Mouse (Mus musculus) spleen, postnatal 36 days (tissue): ENCODE measurements at regions not wholly inside any gene's neighbourhood (a gene's known extent, or its start where the extent isn't known, plus 50 kb on each side); places are given as distances from the start of the nearest gene placed in this dataset.

Experiments
- DNase-seq, 2 experiments: peaks; one replicate each; pipeline ENCODE4 v3.0.0; 2022; ENCODE audit warnings: low spot score in 2 of 2, mixed read lengths in 1 of 2

DNA sequence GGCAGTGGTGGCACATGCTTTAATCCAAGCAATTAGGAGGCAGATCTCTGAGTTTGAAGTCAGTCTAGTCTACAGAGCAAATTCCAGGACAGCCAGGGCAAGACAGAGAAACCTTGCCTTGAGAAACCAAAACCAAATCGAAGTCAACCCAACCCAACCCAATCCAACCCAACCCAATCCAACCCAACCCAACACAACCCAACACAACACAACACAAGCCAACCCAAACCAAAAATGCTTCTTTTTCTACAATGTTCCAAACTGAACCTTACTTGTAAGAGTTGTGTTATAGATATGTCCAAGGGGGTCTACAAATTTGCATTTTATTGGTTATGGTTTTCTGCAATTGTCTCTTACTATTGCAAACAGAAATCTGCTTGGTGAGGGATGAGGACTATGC, 52.8 kb upstream of the Chodl start:
- no peak for DNase-seq

DNA sequence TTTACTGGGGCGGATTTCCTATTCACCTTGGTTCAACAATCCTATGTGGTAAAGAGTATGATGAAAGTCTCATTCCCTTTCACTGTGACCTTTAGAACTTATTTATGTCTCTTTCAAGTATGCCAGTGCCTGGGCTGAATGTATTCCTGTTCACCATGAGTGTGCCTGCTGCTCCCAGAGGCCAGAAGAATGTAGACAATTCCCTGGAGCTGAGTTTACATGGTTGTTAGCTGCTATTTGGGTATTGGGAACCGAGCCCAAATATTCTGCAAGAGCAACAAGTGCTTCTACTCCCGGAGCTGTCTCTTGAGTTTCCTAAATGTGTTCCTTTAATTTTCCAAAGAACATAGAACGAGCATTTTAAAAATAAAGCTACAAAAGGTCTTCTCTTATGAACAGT, 71.7 kb upstream of the Chodl start:
- no peak for DNase-seq

DNA sequence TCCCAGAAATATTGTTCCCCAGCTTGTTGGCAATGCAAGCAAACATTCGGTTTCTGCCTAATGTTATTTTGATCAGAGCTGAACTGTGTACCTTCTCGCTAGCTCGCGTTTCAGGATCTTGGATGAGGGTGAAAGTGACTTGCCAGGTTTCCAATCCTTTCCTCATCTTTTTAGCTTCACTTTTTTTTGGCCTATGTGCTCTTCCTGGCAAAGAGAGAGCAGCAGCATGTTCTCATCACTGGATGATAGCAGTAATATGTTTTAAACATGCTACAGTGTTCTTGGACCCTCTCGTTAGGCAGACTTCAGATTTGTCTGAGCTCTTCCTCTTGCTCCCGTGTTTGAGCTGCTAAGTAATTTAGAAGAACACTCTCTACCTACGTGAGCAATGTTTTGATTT, 99.8 kb upstream of the Chodl start:
- DNase-seq: no peak

DNA sequence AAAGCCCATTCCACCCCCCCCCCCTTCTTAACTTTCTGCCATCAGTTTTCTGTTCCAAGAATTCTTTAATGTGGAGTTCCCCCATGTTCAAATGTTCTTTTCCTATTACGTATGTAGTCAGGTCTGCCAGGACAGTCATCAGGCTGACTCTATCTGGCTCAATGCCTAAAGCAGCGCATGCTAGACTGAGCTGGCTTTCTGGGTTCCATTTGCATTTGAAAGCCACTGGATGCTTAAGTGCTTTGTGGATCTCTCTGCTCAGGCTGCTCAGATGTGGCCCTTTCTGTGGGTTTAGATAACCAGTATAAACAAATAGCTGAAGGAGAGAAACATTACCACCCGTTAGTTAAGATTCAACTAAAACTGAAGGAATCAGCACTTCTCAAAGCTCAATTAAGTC, 103.0 kb upstream of the Chodl start:
- DNase-seq: no peak

DNA sequence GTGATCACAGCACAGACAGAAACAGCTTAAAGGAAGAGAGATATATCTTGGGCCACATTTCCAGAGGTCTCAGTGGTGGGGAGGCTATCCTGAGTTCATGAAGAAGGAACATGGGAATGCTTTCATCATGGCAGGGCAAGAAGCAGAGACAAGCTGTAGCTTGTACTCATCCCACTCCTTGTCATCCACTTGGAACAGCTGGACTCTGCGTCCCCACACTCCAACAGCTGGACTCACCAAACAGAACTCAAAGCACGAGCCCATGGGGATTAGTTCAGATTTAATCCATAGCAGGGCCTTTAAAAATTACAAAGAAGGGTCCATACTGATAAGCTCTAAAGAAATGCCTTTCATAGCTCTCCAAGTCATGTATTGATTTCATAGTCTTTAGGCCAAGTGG, 140.7 kb upstream of the Chodl start:
- no peak for DNase-seq

DNA sequence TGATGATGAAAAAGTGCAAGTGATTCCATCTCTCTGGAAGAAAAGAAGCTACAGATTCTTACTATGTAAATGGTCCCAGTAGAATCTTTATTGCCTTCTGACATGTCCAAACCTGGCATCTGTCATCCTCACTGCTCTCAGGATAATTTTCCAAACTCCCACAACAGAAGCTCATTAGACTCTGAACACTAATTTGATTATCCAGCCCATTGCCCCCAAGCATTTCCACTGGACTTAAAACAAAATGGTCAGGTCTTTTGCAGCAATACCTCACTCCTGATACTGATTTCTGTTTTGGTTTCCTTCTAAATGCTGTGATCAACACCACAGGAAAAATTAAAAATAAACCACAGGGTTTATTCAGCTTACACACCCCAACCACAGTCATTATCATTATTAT, 171.5 kb upstream of the Chodl start:
- DNase-seq: no peak

DNA sequence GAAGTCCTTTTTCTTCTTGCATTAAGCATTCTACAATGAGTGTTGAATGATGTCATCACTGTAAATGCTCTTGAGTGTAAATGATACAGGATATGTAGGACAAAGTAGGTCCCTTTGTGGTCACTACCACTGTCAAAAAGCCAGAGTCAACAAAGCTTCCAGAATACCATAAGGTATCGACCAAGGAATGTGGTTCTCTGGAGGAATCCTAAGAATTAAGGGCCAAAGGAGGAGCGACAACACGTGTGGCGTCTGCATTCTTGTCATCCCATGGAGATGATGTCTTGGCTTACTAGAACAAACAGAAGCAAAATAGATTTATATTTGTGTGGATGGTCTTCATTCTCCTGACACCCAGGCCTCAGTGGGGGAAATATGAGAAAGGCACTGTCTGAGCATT, 161.4 kb upstream of the D16Ertd472e start:
- DNase-seq: no peak

DNA sequence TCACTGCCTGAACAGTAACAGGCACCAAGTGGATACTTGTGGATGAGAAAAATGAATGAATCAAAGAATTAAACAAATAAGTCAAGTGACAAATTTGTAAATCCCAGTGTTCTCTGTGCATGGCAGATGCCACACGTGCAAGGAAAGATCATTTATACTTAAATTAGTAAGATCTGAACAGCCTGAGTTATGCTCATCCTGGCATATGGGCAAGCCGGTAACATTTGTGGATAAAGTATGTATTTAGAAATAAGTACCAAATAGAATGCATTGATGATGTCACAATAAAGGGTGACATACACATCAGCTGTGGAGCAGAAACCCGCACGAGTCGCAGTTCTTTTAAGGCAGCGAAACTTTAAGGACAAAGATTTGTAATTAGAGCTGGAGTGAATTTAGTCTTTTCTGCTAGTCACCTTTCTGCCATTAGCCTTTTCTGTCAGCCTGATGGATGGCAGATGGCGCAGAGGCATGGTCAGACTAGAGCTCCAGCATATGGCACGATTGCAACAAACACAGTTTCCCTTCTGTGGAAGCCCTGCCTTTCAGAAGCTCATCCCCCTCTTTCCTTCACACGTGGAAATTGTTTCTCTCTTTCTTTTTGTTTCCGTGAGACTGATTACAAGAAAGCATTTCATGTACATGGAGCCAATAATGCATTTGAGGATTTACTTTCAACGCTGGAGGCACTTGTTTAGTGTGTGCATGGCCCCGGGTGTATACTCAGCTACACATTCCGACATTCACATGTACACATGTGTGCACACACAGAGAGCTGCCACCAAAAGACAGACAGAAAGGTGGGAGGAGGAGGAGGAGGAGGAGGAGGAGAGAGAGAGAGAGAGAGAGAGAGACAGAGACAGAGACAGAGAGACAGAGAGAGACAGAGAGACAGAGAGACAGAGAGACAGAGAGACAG, 154.3 kb upstream of the D16Ertd472e start:
- DNase-seq: no peak

DNA sequence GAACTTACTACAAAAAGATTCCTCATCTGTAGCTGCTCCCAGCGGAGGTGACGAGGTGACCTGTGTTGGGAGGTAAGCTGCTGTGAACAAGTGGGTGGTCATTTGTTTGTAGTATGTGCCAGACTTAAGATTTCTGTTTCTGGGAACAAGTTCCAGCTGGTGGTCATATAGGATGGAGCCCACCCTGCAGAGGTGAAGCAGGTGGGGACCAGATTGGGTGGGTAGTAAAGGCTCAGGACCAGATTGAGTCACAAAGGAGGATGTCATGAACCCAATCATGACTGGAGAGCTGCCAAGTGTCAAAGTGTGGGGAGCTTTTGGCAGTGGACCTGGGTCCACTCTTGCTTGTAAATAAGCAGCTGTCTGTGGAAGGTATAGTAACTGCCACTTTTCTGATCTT, 149.0 kb upstream of the D16Ertd472e start:
- no peak for DNase-seq

DNA sequence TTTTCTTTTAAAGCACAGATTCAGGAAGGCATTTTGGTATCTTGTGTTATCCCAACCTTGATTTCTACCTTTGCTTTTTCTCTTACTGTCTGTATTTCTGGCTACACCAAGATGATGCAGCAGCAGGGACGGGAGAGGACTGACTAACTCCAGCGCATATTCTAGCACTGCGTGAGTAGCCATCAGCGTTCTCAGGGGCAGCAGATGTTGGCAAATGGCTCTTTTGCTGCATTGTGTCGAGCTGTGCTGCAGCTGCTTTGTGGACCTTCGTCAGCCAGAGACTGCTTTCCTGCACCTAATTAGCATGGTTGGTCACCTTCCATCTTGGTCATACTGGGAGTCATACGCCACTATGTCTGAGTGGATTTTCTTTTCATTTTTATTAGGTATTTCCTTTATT, 133.4 kb upstream of the D16Ertd472e start:
- DNase-seq: no peak

DNA sequence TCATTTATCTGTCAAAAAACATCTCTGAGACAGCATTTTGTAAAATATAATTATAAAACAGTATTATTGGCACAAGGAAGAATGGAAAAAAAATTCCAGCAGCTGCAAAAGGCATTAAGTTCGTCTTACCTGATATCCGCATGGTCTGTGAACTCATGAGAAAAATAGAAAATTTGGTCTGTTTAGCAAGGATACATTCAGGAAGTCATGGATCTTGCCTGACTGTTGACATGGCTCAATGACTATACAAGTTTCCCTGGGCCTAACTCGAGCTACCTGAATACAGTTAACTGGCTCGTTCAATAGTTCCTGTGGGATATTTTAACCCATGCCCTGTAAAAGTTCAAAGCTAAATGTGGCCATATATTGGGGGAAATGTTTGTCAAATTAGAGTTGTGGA, 131.1 kb upstream of the D16Ertd472e start:
- no peak for DNase-seq

DNA sequence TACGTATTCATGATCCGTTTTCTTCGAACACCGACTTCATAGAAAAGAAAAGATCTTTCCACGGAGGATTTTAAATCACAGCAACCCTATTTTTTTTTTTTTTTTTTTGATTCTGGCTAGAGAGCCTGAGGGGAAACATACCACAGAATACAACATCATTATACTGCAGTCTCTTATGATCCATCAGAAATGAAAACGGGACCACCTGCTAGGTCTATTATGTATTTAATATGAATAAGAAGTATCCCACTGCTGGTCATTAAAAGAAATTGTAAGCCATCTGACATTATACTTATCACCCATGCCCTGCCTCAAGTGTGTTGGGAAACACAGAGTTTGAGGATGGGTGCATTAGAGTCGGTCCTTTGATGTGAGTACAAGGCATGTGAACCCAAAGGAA, 130.7 kb upstream of the D16Ertd472e start:
- no peak for DNase-seq

DNA sequence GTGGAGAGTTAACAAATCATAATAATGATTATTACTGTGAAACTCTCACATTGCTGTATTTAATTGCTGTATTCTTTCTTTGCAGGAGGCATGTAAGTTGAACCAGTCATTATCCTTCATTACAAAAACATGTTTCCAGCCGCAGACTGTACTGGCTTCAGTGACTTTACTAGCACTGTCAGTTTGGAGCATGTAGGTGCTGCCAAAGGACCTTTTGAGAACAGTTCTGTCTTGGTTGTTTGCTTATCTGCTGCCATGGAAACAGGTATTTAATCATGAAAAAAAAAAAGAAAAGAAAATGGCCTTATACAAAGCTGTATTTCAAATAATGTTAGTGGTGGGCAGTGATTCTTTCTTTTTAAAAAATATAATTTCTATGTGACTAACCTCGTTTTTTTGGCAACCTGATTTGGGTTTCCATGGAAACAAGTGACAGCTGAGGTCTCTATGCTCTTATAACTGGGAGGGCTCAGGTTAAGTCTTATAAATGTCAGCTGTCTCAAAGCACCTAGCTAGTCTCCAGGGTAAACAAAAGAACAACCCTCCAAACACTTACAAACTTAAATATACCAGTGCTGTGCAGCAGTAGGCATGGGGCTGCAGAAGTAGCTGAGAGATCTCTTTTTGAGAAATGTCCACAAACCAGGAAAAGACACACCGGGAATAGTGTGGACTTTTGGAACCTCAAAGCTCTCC, 121.2 kb upstream of the D16Ertd472e start:
- no peak for DNase-seq

DNA sequence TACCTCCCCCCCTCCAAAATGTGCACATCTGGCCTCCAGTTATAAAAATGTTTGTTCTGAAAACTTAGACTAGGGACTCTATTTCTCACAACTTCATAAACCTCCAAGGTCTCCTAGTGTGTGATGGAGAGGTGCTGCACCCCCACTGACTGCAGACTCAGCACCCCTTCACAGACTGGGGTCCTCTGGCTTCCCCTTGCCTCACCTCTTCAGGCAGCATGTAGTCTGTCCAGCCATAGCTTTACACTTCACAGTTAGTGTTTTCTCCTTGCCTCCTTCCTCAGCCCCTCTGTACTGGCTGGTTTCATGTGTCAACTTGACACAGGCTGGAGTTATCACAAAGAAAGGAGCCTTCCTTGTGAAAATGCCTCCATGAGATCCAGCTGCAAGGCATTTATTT, 111.7 kb upstream of the D16Ertd472e start:
- no peak for DNase-seq

DNA sequence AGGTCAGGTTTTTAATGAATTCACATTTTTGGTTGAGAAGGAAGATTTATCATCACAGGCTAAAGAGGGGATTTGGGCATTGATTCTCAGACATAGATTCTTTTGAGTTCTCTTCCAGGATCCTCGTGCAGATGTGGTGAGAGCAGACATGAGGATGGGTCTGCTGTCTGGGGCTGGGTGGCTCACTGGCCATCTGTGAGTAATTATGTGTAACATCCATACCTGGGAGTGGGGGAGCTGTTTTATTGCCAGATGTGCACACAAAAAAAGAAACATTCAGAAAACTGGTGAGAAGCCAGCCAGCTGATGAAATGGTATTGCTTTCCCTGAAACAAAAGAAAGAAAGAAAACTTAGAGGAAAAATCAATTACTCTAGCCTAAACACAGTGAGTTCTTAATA, 108.7 kb upstream of the D16Ertd472e start:
- DNase-seq: no peak

DNA sequence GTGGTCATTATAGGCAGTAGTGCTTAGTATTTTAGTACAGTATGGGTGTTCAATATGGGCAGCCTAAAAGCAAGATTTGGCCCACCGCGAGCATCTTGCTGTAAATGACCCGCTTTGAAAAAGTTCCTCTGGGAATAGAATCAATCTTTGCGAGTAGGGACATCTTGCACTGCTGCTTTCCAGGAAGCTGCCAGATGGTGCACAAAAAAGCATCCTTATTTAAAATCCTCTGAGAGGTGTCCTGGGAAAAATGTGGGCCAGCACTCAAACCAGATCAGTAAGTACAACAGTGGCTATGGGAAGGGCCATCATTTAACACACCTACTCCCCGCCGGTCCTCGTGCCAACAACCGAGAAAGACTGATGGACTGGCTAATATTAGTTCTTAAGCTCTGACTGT, 107.5 kb upstream of the D16Ertd472e start:
- DNase-seq: no peak

DNA sequence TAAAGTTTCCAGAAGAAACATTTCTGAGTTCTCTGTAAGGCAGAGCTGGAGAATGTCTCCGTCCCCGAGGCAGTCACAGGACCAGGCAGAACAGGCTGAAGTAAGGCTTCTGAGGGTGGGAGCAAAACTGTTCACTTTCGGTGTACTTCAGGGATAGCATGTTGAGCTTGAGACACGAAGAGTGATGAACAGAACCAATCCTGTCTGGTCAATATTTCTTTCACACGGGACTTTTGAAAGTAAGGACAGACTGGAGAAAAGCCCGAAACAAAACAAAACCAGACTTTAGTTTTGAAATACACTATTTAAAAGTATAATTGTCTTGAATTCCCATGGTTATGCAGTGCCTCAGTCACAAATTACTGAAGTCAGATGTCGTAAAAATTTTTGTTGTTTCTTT, 84.6 kb upstream of the D16Ertd472e start:
- DNase-seq: no peak

DNA sequence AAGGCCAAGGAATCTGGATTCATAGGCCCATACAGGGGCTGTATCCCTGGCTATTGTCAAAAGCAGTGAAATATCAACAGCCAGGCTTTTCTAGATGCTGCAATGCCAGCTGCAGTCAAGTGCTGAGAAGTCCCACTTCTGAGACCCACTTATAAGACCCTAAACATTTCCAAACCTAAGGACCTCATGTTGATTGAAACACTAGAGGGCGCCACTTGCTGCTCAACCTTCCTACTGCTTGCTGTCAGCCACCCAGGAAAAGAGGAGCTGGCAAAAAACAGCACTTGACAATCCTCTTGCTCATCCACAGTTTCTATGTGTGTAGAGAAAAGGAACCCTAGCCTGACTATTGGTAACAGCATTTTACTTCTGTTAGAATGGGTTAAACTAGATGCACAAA, 68.2 kb upstream of the D16Ertd472e start:
- DNase-seq: no peak

DNA sequence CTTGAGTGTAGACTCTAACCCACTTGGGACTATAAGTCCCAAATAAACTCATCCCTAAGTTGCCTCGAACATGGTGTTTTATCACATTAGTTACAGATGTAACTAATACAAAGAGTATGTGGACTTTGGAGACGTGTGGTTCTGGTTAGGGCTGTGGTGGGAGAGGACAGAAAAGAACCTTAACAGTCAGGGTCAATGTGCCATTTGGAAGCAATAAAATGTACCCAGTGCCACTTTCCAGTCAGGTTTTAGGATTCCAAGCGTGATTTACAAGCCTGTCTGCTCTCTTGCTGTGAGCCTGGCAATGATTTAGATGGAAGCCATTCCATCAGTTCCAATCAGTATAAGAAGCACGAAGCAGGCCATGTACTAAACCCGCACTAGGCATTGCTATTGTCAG, 65.2 kb upstream of the D16Ertd472e start:
- DNase-seq: no peak

DNA sequence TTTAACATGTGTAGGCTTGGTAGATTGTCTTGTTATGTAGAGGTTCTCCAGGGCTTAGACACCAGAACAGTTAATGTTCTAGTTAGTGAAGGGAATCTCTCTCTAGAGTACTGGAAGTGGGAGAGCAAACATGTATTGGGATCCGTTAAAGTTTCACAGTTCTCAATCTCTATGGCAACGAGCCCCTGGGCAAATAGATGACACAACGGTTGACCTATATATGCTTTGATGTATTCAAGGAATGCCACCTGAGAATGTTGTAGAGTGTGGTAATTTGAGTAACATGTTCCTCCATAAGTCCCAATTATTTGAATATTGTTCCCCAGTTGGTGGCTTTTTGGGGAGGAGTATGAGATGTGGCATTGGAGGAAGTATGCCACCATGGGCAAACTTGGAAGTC, 64.7 kb upstream of the D16Ertd472e start:
- no peak for DNase-seq

DNA sequence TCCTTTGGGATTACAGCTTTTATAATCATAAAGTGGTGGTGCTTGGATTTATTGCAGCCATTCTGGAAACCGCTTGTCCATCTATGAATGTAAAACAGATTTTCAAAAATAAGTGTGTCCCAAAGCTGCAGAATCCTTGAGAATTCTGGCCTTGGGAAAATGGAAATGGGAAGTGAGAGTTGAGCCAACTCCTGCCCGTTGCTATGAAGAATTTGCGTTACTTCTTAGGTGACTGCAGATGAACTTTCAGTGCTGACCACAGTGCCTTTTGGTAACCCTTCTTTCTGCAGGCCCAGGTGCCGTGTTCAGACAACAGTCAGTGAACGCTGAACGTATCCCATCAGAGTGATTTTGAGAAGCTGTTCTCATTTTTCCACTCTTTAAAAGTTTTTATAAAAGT, 60.9 kb upstream of the D16Ertd472e start:
- no peak for DNase-seq

DNA sequence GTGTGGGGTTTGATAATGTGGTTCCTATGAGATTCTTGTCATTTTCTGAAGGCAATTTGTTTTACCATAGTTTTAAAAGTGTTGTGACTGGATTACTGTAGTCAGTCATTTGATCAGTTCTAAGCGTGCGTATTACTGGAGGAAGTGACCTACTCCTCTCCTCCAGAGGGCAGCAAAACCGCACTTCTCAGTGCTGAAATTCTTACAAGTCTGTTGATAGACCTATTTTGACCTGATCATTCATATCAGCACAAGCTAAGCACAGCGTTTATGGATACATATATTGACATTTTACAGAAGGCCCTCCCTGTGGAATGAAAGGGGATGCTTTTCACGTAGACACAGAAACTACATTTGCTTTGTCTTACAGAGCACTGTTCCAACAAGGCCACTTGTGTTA, 60.5 kb upstream of the D16Ertd472e start:
- no peak for DNase-seq

DNA sequence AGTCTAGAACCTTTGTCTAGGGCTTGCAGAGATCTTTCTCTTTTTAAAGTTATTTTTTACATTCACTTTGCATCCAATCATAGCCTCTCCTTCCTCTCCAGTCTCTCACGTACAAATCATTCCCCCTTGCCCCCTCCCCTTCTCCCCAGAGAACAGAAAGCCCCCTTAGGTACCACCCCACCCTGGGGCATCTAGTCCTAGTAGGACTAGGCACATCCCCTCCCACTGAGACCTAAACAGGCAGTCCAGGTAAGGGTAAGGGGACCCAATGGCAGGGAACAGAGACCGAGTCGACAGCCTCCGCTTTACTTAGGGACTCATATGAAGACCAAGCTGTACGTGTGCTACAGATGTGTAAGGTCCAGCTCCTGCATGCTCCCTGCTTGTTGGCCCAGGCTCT, 59.3 kb upstream of the D16Ertd472e start:
- DNase-seq: no peak
